Mouse (Mus musculus) frontal cortex, postnatal 14 days (tissue): ENCODE measurements around the gene Acox2.

Source experiments
- DNase-seq, 2 experiments: peaks; one replicate each; pipeline ENCODE4 v3.0.0; 2022; ENCODE audit warnings: low spot score in 2 of 2

Gene Acox2

GRCm38 (mm10) chr14:8214299-8215207 lies 44.6 kb downstream of the Acox2 start:
- peak in 1 of 2 experiments; percentile 55 for DNase-seq

GRCm38 (mm10) chr14:8213803-8214224 lies 45.3 kb downstream of the Acox2 start, which contains the start of gene Kctd6:
TSS of gene Kctd6 (plus strand) at chr14:8214140.
- peak; percentile 91 to 96 for DNase-seq

- no peak for DNase-seq
Measured at GRCm38 (mm10) chr14:8212996-8213395, 46.2 kb downstream of the Acox2 start.

- no peak for DNase-seq
Measured at GRCm38 (mm10) chr14:8209896-8210295, 49.3 kb downstream of the Acox2 start.

- peak; percentile 53 to 60 for DNase-seq
Measured at GRCm38 (mm10) chr14:8208876-8209275, 50.3 kb downstream of the Acox2 start.

GRCm38 (mm10) chr14:8207543-8207942 lies 51.6 kb downstream of the Acox2 start:
- no peak for DNase-seq

GRCm38 (mm10) chr14:8207105-8207504 lies 52.0 kb downstream of the Acox2 start:
- no peak for DNase-seq

- DNase-seq: no peak
Measured at GRCm38 (mm10) chr14:8206179-8206910, 52.8 kb downstream of the Acox2 start.

GRCm38 (mm10) chr14:8201715-8202114 lies 57.4 kb downstream of the Acox2 start:
- no peak for DNase-seq

GRCm38 (mm10) chr14:8200769-8201168 lies 58.4 kb downstream of the Acox2 start:
- DNase-seq: no peak

GRCm38 (mm10) chr14:8192727-8193126 lies 66.4 kb downstream of the Acox2 start:
- DNase-seq: no peak

GRCm38 (mm10) chr14:8191331-8191965 lies 67.7 kb downstream of the Acox2 start:
- no peak for DNase-seq

GRCm38 (mm10) chr14:8190556-8190955 lies 68.6 kb downstream of the Acox2 start:
- DNase-seq: no peak

GRCm38 (mm10) chr14:8186278-8187045 lies 72.7 kb downstream of the Acox2 start:
- DNase-seq: peak in 1 of 2 experiments; percentile 46

GRCm38 (mm10) chr14:8183330-8183729 lies 75.8 kb downstream of the Acox2 start:
- DNase-seq: no peak

GRCm38 (mm10) chr14:8180371-8181035 lies 78.7 kb downstream of the Acox2 start:
- DNase-seq: no peak

- no peak for DNase-seq
Measured at GRCm38 (mm10) chr14:8176251-8176650, 82.9 kb downstream of the Acox2 start.
